Mouse (Mus musculus): ENCODE measurements around the gene Ndufs7. TPM values are rescaled to one million over a fixed set of nuclear protein-coding genes. Genes with fewer than 3 reads are reported as not detected.

Ndufs7 gene
- 865 and 922 TPM in 2 replicates for polyA plus RNA-seq (2021; fragmentation: Nextera tagmentation)
- long read RNA-seq, experiment 1, transcript Ndufs7-201 (8 exons, 758 nt): major isoform, 353 of 432 reads
- long read RNA-seq, experiment 1, partial matches to known transcripts: 56 of 432 reads
- long read RNA-seq, experiment 1, other reads (novel, unspliced or antisense): 18 of 432 reads
- long read RNA-seq, experiment 2, transcript Ndufs7-201 (8 exons, 758 nt): major isoform, 75 of 93 reads
- long read RNA-seq, experiment 2, partial matches to known transcripts: 7 of 93 reads
- long read RNA-seq, experiment 2, other reads (novel, unspliced or antisense): 11 of 93 reads

DNA sequence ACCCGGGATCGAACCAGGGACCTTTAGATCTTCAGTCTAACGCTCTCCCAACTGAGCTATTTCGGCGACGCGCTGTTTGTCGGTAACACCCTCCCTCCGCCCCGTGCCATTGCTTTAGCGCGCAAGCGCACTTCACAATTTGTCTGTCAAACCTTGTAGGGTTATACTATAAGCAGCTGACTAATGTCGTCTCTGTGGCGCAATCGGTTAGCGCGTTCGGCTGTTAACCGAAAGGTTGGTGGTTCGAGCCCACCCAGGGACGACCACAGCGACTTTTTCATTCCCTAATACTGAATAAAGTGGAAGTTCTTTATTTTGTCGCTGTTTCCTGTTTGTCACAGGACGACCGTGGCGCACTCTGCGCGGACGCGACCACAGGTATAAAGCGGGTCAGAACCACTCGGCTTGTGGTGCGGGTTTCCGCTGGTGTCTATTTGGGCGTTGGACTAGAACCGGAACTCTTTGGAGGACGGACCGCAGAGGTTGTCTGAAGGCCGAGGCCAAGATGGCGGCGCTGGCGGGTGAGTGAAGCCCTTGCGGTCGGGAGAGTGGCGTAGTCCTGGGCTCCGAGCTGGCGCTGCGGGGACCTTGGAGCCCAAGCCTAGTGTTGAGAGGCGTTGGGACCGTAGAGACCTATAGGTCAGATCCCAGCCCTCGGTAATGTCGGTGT lies at the start of gene Ndufs7:
Gene Ndufs7, plus strand, starts transcription at position 151 of the 670 bp plus-strand sequence.

DNA sequence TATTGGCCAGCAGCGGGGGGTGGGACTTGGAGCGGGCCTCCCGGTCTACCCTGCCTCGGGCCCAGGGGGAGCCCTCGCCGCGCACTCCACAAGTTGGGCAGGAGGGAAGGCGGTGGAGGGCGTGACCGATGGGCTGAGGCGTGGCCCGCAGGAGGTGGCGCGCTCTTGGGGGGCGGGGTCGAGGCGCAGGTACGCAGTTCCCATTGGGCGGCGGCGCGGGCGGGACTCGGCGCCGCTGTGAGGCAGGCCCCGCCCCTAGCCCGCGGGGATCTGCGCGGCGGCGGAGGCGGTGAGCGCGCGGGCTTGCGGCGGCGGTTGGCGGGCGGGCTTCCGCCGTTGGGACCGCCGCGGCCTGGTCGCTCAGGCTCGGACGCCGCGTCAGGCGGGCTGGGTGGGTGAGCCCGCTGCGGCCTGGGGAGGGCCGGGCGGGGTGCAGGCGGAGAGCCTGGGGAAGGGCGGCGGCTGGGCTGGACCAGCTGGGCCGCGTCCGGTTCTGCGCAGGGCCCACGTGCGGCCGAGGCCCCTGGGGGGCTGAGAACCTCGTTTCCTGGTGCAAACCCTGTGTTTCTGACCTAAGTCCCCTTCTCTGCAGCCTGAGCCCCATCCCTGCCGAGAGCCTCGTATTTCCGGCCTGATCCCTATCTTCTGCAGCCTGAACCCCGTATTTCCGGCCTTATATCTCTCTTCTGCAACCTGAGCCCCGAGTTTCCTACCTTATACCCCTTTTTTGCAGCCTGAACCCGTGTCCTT lies 22.3 kb upstream of the Ndufs7 start, which contains the start of gene Mum1:
Gene Mum1, plus strand, starts transcription at position 19 of the 750 bp plus-strand sequence.

DNA sequence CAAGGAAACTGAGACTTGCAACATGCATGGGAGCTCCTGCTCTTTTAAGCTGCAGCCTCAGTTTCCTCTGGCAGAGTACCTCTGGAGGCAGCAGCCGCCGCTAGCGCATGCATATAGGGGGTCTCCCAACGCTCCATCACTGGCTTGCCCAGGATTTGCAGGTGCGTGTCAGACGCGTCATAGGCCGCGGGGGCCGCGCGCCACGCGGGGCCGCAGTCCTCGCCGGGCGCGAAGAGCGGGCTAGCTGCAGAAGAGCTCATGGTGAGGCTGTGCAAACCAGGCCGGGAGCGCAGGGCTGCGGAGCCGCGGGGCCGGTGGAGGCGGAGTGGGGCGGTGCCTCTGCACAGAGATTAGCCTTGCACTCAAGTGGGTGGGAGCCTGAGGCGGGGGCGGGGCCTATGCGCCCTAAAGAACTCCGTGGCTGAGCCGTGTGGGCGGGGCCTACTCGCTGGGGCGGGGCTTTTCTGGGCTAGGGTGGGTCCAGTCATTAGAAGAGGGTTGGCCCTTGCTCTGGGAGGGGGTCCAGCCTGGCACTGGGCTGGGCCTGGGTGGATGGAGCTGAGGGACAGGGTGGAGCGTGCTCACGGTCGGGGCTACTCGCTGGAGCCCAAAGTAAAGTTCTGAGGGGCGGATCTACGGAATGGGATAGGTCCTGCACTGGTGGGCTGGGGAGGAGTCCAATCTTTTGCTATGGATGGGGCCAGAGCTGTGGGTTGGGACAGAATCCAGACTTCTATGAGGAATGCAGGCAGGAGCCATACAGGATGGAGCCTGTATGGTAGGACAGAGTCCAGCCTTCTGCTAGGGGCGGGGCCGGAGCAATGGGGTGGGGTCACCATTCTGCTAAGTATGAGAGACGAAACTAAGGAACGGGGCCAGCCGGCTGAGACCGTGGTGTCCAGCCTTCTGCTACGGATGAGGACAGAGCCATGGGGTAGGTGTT lies 12.0 kb downstream of the Ndufs7 start, which contains the start of the genes Gamt and Dazap1:
Gene Gamt, minus strand, starts transcription at position 371 of the 943 bp plus-strand sequence.
Gene Dazap1, plus strand, starts transcription at position 845 of the 943 bp plus-strand sequence.

DNA sequence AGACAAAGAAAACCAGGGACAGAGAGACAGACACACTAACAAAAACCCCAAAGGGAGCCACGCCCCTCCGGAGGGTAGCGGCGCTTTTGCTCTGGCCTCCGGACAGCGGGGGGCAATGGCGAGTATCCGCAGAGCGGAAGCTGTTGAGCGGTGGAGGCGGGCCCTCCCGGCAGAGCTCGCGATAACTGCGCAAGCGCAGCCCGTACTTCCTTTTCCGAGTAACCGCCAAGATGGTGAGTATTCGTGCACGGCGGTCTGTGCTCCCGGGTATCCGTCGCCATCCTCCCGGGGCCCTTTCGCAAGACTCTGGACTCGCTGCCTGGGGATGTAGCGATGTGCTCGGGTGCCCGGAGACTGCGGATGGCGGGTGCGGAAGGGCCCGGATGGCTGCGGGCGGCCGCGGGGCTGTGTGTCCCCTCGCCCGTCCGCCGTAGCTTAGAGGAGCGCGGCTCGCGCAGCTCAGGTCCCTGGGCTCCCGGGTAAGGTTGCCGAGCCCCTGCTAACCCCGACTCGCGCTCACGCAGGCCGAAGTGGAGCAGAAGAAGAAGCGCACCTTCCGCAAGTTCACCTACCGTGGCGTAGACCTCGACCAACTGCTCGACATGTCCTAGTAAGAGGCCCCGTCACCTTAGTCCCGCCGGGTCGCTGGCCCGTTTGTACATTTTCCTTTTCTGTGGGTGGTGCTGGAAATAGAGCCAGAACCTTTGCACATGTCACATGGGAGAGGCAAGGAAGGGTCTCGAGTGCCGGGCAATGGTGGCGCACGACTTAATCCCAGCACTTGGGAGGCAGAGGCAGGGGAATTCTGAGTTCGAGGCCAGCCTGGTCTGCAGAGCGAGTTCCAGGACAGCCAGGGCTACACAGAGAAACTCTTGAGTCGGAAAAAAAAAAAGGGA lies 43.6 kb downstream of the Ndufs7 start, which contains the start of gene Rps15:
Gene Rps15, plus strand, starts transcription at position 203 of the 896 bp plus-strand sequence.

DNA sequence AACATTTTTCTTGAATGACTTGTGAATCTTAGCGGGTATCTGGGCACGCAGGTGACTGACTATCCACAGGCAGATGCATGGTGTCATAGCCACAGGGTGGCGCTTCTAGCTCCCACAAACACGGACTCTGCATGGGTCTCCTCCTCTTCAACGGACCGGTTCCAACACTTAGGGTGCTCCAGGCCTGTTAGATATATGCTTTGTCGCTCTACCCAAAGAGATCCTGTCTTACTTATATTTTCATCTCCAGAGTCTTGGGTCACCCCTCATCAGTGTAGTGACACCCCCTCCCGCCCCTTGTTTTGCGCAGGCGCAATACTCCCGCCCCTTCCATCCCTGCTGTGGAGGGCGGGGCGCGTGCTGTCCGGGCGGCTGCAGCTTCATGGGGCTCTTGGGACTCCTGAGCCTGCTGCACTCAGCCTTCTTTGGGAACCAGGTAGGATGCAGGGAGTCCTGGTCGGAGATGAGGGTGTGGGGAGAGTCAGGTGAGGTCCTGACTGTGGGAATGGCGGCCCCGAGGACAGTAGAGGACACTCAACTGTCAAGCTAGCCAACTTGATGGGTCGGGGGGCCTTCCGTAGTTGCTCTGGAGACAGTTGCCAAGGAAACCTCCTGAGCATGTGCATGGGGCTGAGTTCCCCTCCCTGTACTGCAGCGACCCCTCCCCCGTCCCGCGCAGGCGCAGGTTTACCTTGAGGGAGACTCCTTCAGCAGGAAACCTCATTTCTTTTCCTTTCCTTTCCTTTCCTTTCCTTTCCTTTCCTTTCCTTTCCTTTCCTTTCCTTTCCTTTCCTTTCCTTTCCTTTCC lies 46.9 kb downstream of the Ndufs7 start, which contains the start of gene Apc2:
Gene Apc2, plus strand, starts transcription at position 360 of the 808 bp plus-strand sequence.

Small RNA genes lying within 50 kb of the gene (microRNA-seq; reads per million reads assigned to microRNA genes)
- gene Mir6911: 1.7 reads per million

Other genes with a start within 250 kb of the Ndufs7 start
- 1.6 and 1.7 TPM in 2 replicates for gene Arhgap45, start 232.5 kb upstream of the Ndufs7 start, polyA plus RNA-seq (2021; fragmentation: Nextera tagmentation)
- gene Polr2e, start 209.3 kb upstream of the Ndufs7 start, polyA plus RNA-seq (2021; fragmentation: Nextera tagmentation): 232 and 241 TPM in 2 replicates
- 945 and 1,045 TPM in 2 replicates for gene Gpx4, start 202.0 kb upstream of the Ndufs7 start, polyA plus RNA-seq (2021; fragmentation: Nextera tagmentation)
- gene Sbno2, start 143.6 kb upstream of the Ndufs7 start, polyA plus RNA-seq (2021; fragmentation: Nextera tagmentation): 2.8 and 3.1 TPM in 2 replicates
- 16.5 and 18.4 TPM in 2 replicates for gene Stk11, start 133.3 kb upstream of the Ndufs7 start, polyA plus RNA-seq (2021; fragmentation: Nextera tagmentation)
- gene Atp5d, start 110.5 kb upstream of the Ndufs7 start, polyA plus RNA-seq (2021; fragmentation: Nextera tagmentation): 943 and 1,004 TPM in 2 replicates
- gene Cbarp, start 108.3 kb upstream of the Ndufs7 start, polyA plus RNA-seq (2021; fragmentation: Nextera tagmentation): 55.5 and 72.9 TPM in 2 replicates
- 8.3 and 11.7 TPM in 2 replicates for gene Midn, start 100.8 kb upstream of the Ndufs7 start, polyA plus RNA-seq (2021; fragmentation: Nextera tagmentation)
- 162 and 186 TPM in 2 replicates for gene Cirbp, start 83.1 kb upstream of the Ndufs7 start, polyA plus RNA-seq (2021; fragmentation: Nextera tagmentation)
- 10.6 and 11.0 TPM in 2 replicates for gene 1600002K03Rik, start 76.2 kb upstream of the Ndufs7 start, polyA plus RNA-seq (2021; fragmentation: Nextera tagmentation)
- gene Efna2, start 69.6 kb upstream of the Ndufs7 start, polyA plus RNA-seq (2021; fragmentation: Nextera tagmentation): 7.4 and 8.6 TPM in 2 replicates
- 22.1 and 23.6 TPM in 2 replicates for gene Mum1, start 22.7 kb upstream of the Ndufs7 start, polyA plus RNA-seq (2021; fragmentation: Nextera tagmentation)
- 51.8 and 54.3 TPM in 2 replicates for gene Gamt, start 11.9 kb downstream of the Ndufs7 start, polyA plus RNA-seq (2021; fragmentation: Nextera tagmentation)
- gene Dazap1, start 12.4 kb downstream of the Ndufs7 start, polyA plus RNA-seq (2021; fragmentation: Nextera tagmentation): 3.0 and 3.1 TPM in 2 replicates
- 2,763 and 3,004 TPM in 2 replicates for gene Rps15, start 43.3 kb downstream of the Ndufs7 start, polyA plus RNA-seq (2021; fragmentation: Nextera tagmentation)
- gene Apc2, start 46.9 kb downstream of the Ndufs7 start, polyA plus RNA-seq (2021; fragmentation: Nextera tagmentation): 15.7 and 18.9 TPM in 2 replicates
- gene 2310011J03Rik, start 71.4 kb downstream of the Ndufs7 start, polyA plus RNA-seq (2021; fragmentation: Nextera tagmentation): 33.2 and 34.9 TPM in 2 replicates
- 1.6 and 1.7 TPM in 2 replicates for gene Pcsk4, start 80.4 kb downstream of the Ndufs7 start, polyA plus RNA-seq (2021; fragmentation: Nextera tagmentation)
- 7.6 and 9.0 TPM in 2 replicates for gene Reep6, start 80.8 kb downstream of the Ndufs7 start, polyA plus RNA-seq (2021; fragmentation: Nextera tagmentation)
- 2.3 and 3.4 TPM in 2 replicates for gene Adamtsl5, start 99.3 kb downstream of the Ndufs7 start, polyA plus RNA-seq (2021; fragmentation: Nextera tagmentation)
- gene Plk5, start 107.3 kb downstream of the Ndufs7 start, polyA plus RNA-seq (2021; fragmentation: Nextera tagmentation): 20.6 and 23.4 TPM in 2 replicates
- gene Mex3d, start 138.5 kb downstream of the Ndufs7 start, polyA plus RNA-seq (2021; fragmentation: Nextera tagmentation): 1.4 and 2.5 TPM in 2 replicates
- 41.8 and 43.3 TPM in 2 replicates for gene Mbd3, start 150.4 kb downstream of the Ndufs7 start, polyA plus RNA-seq (2021; fragmentation: Nextera tagmentation)
- 1,342 and 1,554 TPM in 2 replicates for gene Uqcr11, start 157.7 kb downstream of the Ndufs7 start, polyA plus RNA-seq (2021; fragmentation: Nextera tagmentation)
- 7.2 and 9.6 TPM in 2 replicates for gene Tcf3, start 184.5 kb downstream of the Ndufs7 start, polyA plus RNA-seq (2021; fragmentation: Nextera tagmentation)
- not detected in 2 replicates for gene Onecut3, start 245.7 kb downstream of the Ndufs7 start, polyA plus RNA-seq (2021; fragmentation: Nextera tagmentation)

All from layer of hippocampus, adult 6 months (tissue).